Mouse (Mus musculus) layer of hippocampus, adult 9-10 months (tissue): ENCODE measurements around the gene Avil.

Experiments used
- DNase-seq: peaks from one replicate; pipeline ENCODE4 v3.0.0; 2022; ENCODE audit warnings: low spot score

Avil gene

DNA sequence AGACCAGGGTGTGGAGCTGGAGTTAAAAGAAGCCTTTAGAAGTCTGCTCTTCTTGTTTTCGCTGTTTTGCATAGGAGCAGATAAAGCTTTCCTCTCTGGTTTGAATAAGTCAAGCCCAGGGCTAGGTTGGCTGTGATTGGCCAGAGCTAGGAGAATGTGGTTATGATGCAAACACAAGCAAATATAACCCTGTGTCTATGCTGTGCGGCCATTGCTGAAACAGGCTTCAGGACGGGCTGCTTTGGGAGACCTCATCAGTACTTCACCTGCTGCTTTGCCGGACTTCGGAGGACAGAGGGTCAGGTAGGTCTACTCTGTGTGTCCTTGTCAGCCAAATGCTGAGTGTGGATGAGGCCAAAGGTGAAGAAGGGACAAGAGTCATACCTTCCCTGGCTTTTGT lies at the start of gene Avil:
Avil (plus strand) TSS at position 181 of the 400 bp plus-strand sequence.
- no peak for DNase-seq

GRCm38 (mm10) chr10:126952375-126952774 lies 48.1 kb upstream of the Avil start:
- no peak for DNase-seq

GRCm38 (mm10) chr10:126953029-126953471 lies 47.5 kb upstream of the Avil start:
- DNase-seq = no peak

DNA sequence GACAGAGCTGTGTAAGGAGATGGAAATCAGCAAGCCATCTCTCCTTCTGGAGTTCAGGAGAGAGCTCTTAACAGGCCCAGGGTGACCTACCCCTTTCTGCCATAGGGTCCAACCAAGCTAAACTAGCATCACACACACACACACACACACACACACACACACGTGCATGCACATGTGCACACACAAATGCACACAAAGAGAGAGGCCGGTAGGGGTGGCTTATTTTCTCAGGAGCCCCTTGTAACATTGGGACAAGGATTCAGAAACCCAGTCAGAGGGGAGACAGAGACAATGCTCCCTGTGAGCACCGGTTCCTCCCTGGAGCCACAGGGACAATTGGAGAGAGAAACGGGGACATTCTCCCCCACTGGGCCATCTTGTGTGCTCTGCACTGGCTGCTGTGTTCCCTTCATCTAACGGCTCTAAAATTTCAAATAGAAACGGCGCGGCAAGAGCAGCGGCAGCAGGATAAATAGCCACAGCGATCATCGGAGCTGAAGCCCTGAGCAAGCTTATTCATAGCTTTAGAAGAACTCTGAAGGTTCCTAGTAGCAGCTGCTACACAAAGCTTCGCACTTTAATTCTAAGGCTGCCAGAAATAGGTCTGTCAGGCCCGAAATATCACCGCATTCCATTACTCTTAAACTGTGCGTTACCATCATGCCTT lies 43.7 kb upstream of the Avil start:
- DNase-seq = no peak

DNA sequence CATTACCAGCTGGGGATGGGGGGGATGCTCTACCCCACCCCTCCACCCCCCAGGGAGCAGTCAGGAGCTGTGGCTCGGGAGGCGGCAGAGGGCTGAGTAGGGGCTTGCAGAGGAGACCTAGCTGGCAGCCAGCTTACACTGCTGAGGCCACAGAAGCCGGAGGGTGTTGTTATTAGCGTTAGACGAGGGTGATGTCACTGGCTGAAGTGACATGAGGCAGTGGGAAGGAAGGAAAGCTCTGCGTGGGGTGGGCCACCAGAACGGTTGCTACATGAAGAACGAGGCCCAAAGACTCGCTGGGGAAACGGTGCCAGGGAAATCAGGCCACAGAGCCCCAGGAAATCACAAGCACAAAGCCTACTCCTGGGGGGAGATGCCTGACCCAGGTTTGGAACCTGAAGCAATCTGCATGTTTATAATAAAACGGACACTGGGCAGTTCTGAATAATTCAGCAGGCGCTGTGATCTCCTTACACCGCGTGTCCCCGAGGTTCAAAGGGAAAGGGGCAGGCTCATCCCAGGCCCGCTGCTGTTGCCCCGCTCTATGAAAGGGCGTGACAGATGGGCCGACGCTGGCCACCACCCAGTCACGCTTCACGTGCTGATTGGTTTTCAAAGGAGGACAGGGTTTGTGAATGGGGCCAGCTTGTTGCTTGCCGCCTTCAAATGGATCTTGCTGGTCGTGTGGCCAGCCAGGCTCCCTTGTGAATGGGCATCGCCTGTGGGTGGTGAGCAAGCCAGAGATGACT lies 43.0 kb upstream of the Avil start:
- DNase-seq = no peak

- no peak for DNase-seq
Observed at GRCm38 (mm10) chr10:126960496-126960895, 40.0 kb upstream of the Avil start.

DNA sequence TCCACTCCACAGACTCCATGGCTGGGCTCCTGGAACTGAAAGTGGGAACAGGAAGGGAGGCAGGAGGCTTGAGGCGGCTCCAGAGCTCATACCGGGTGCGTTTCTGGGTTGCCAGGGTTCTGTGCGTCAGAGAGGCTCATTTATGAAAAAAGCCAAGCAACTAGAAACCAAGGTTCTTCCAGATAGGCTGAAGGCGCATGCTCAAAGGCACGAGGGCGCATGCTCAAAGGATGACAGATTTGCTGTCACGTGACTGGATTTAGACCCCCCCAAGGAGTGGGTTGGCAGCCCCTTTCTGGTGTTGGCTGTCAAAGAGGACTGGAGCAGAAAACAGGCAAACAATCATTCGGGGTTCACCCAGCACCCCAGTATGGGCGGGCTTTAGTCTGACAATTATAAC lies 38.8 kb upstream of the Avil start:
- no peak for DNase-seq

GRCm38 (mm10) chr10:126962271-126962965 lies 38.1 kb upstream of the Avil start:
- no peak for DNase-seq

DNA sequence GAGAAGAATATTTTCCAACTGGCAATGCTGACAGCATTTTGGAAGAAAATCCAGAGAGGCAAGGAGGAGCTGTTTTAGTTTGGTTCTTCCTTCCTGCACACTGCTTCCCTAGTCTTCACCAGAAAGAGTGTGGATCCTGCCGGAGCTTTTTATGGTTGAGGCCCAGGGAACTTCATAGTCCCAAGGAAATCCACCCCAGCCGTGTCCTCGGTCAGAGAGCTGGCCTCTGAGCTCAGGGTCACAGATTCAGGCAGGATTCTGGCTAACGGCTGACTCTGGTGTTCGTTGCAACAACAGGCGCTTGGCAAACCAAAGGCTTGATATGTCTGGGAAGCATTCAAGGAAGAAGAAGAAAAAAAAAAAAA lies 37.6 kb upstream of the Avil start:
- no peak for DNase-seq

DNA sequence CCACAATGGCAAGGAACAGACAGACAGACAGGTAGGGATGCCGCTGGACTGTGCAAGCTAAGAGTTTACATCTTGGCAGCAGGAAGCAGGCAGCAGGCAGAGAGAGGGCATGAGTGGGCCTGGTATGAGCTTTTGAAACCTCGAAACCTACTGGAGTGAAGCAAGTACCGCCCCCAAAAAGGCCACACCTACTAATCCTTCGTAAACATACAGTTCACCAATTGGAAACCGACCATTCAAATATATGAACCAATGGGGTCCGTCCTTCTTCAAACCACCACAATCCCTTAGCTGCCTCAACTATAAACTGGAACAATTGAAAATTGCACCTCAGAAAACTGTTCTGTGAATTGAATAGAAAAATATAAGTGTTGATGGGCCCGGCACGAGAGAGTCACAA lies 36.7 kb upstream of the Avil start:
- no peak for DNase-seq

GRCm38 (mm10) chr10:126971363-126972050 lies 29.0 kb upstream of the Avil start:
- DNase-seq = no peak

- no peak for DNase-seq
Observed at GRCm38 (mm10) chr10:126972051-126972725, 28.3 kb upstream of the Avil start.

GRCm38 (mm10) chr10:126972988-126973387 lies 27.5 kb upstream of the Avil start:
- DNase-seq = no peak

DNA sequence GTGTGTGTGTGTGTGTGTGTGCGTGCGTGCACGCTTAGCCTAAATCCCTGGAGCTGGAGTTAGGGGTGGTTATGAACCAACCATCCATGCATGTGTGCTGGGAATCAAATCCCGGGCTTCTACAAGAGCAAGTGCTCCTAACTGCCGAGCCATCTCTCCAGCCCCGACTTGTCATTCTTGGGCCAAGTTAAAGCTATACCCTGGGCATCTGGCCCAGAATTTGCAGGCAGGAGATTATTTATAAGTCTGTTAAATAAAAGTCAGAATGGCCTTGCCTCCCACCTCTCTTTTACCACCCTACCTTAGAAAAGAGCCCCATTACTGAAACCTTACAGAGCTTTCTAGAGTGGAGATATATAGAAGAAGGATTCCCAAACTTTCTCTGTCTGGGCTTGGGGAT lies 24.8 kb upstream of the Avil start:
- no peak for DNase-seq

GRCm38 (mm10) chr10:126977076-126977475 lies 23.4 kb upstream of the Avil start:
- no peak for DNase-seq

- DNase-seq = peak; percentile 98
Observed at GRCm38 (mm10) chr10:126978277-126978994, 22.1 kb upstream of the Avil start, which contains the start of gene Ctdsp2. Ctdsp2 (plus strand) TSS chr10:126978717.

DNA sequence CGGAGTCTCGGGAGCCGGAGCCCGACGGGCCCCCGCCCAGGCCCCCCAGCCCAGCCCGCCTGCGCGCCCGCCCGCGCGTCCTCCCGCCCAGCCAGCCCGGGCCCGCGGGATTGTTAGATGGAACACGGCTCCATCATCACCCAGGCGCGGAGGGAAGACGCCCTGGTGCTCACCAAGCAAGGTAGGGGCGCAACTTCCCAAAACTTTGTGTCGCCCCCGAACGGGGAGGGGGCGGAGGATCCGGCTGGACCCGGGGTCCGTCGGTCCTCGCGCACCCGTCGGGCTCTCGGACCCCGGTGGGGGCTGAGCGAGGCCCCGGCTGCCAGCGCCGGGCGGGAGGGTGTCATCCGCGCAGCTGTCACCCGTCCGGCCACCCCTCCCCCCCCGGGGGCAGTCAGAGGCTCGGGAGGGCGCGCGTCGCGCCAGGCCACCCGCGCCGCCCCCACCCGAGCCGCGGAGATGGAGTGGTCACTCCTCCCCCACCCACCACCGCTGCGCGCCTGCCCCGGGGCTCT lies 21.3 kb upstream of the Avil start:
- no peak for DNase-seq

GRCm38 (mm10) chr10:126979636-126980151 lies 20.8 kb upstream of the Avil start:
- no peak for DNase-seq

DNA sequence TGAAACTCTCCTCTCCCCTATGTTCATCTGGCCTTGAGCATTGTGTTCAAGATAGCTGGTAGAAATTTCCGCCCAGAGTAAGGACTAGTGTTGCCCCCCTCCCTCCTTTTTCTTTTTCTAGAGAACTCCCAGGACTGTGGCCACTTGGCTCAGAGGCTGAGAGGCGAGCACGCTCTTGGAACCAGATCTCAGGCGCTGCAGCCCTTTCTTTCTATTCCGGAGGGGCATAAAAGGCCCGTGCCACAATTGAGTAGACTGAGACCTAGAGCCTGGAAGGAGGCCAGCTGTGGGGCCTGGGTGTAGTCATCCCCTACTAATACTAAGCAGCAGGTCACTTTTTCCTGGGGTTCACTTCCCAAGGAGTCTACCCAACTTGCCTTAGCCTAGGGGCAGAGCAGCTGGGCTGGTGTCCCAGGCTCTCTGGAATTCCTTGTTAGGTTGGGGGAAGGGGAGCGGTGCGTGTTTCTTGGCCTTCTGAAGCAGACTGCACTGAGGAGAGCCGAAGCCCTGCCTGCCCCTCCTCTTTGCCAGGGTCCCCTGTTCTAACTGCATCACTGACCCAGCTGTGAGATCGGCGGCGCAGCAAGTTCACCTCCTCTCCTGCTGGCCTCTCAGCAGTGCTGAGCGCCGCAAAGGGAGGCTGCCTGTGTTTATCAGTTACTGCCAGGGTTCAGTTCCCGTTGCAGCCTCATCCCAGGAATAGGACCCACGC lies 20.1 kb upstream of the Avil start:
- no peak for DNase-seq

GRCm38 (mm10) chr10:126980933-126981530 lies 19.5 kb upstream of the Avil start:
- no peak for DNase-seq
